Mouse (Mus musculus) myocyte (in vitro differentiated cells): ENCODE measurements around the gene Sla2. TPM values are rescaled to one million over a fixed set of nuclear protein-coding genes. Genes with fewer than 3 reads are reported as not detected.

Experiments used
- H3K27me3 ChIP-seq: one replicate; pipeline ENCODE4 v1.6.1; 2011; ENCODE audit not compliant: control insufficient read depth, insufficient read depth, insufficient read length
- H3K36me3 ChIP-seq: one replicate; pipeline ENCODE4 v1.6.1; 2011; ENCODE audit not compliant: control insufficient read depth, insufficient read depth
- H3K4me2 ChIP-seq: one replicate; pipeline ENCODE4 v1.6.1; 2011; ENCODE audit warnings: low read depth, control low read depth
- H3K4me3 ChIP-seq: one replicate; pipeline ENCODE4 v1.5.1; 2011; ENCODE audit warnings: mild to moderate bottlenecking, control low read depth, moderate library complexity
- H3K79me2 ChIP-seq: one replicate; pipeline ENCODE4 v1.6.1; 2011; ENCODE audit not compliant: control insufficient read depth, insufficient read depth
- H3ac ChIP-seq: one replicate; pipeline ENCODE4 v1.6.1; 2011; ENCODE audit not compliant: control insufficient read depth, insufficient read length
- CEBPB ChIP-seq: IDR thresholded peaks from 2 replicates; pipeline ENCODE4 v1.6.1; 2011; ENCODE audit warnings: mild to moderate bottlenecking, moderate library complexity; ENCODE audit not compliant: poor library complexity, insufficient read depth, severe bottlenecking
- E2F4 ChIP-seq: IDR thresholded peaks from one replicate; pipeline ENCODE4 v1.6.1; 2011; ENCODE audit warnings: mild to moderate bottlenecking, control low read depth, moderate library complexity; ENCODE audit not compliant: insufficient read depth
- MAX ChIP-seq: IDR thresholded peaks from one replicate; pipeline ENCODE4 v1.6.1; 2011; ENCODE audit warnings: low read depth, mild to moderate bottlenecking, control low read depth
- MYOD1 ChIP-seq, 3 experiments: IDR thresholded peaks; one replicate each; pipeline ENCODE4 v1.6.1; 2011; ENCODE audit warnings: control low read depth in 2 of 3, low read depth in 2 of 3, mild to moderate bottlenecking in 2 of 3, moderate library complexity in 1 of 3; ENCODE audit not compliant: insufficient read length in 2 of 3, control insufficient read depth in 1 of 3
- MYOG ChIP-seq, 3 experiments: IDR thresholded peaks; one replicate each; pipeline ENCODE4 v1.6.1; 2011; ENCODE audit warnings: control low read depth in 2 of 3, low read depth in 2 of 3, mild to moderate bottlenecking in 2 of 3; ENCODE audit not compliant: insufficient read length in 2 of 3, control insufficient read depth in 1 of 3, insufficient read depth in 1 of 3
- POLR2A ChIP-seq: IDR thresholded peaks from one replicate; pipeline ENCODE4 v1.6.1; 2011; ENCODE audit warnings: low read depth, mild to moderate bottlenecking, control low read depth, moderate library complexity; ENCODE audit not compliant: insufficient read length
- POLR2AphosphoS2 ChIP-seq: IDR thresholded peaks from one replicate; pipeline ENCODE4 v1.6.1; 2011; ENCODE audit warnings: low read depth, control low read depth; ENCODE audit not compliant: insufficient read length
- REST ChIP-seq: IDR thresholded peaks from one replicate; pipeline ENCODE4 v1.6.1; 2011; ENCODE audit warnings: mild to moderate bottlenecking, control low read depth, moderate library complexity; ENCODE audit not compliant: insufficient read depth, insufficient read length
- SRF ChIP-seq: IDR thresholded peaks from one replicate; pipeline ENCODE4 v1.6.1; 2011; ENCODE audit warnings: low read depth; ENCODE audit not compliant: control insufficient read depth, insufficient read length
- TCF12 ChIP-seq: IDR thresholded peaks from one replicate; pipeline ENCODE4 v1.6.1; 2011; ENCODE audit warnings: mild to moderate bottlenecking, control low read depth; ENCODE audit not compliant: poor library complexity, insufficient read depth, severe bottlenecking
- TCF3 ChIP-seq: IDR thresholded peaks from one replicate; pipeline ENCODE4 v1.6.1; 2011; ENCODE audit warnings: low read depth, control low read depth; ENCODE audit not compliant: insufficient read length
- USF1 ChIP-seq: IDR thresholded peaks from one replicate; pipeline ENCODE4 v1.6.1; 2011; ENCODE audit warnings: low read depth, mild to moderate bottlenecking, control low read depth, moderate library complexity
- polyA plus RNA-seq: library from polyadenylated mRNA; unstranded; fragments of >200 nt; fragmentation: generic; extraction: Trizol; gene quantifications from one replicate; pipeline ENCODE4 v1.2.1, GENCODE M21; 2012; ENCODE audit warnings: missing spikeins

Gene Sla2
- 0.18 TPM for polyA plus RNA-seq

- TF ChIP-seq USF1 (no peak), MAX (no peak), TCF12 (no peak), MYOG (IDR thresholded peaks at IDR 0.05; ENCODE audit: control insufficient read depth in 1 of 3, insufficient read depth in 1 of 3, insufficient read length in 2 of 3, low read depth in 2 of 3) (no peak), CEBPB (no peak), POLR2AphosphoS2 (no peak)
- Histone ChIP-seq H3K79me2 (no peaks in the 10 kb centered on the region), H3K4me2 (no peak within 1 kb of the TSS), H3K36me3 (no peaks in the 10 kb centered on the region), H3K4me3 (no peak within 1 kb of the TSS), H3K27me3 (no peaks in the 10 kb centered on the region), H3ac (no peak within 1 kb of the TSS)
These were observed at the start of gene Sla2 for GRCm38 (mm10) chr2:156887017-156887416. TSS of gene Sla2 (minus strand) at chr2:156887192.

GRCm38 (mm10) chr2:156935005-156935404, 48.0 kb upstream of the Sla2 start:
- TF ChIP-seq POLR2AphosphoS2 (no peak), TCF12 (no peak), POLR2A (no peak), TCF3 (no peak), CEBPB (no peak), REST (no peak), E2F4 (no peak), MAX (no peak), SRF (no peak), MYOG (IDR thresholded peaks at IDR 0.05; ENCODE audit: control insufficient read depth in 1 of 3, insufficient read depth in 1 of 3, insufficient read length in 2 of 3, low read depth in 2 of 3) (no peak), MYOD1 (IDR thresholded peaks at IDR 0.05; ENCODE audit: control insufficient read depth in 1 of 3, insufficient read length in 2 of 3, low read depth in 2 of 3) (no peak), USF1 (no peak)
- no peak overlapping the region for H3ac ChIP-seq
- H3K79me2 ChIP-seq, result no peaks in the 10 kb centered on the region
- peaks cover 15% of the 10 kb centered on the region for H3K36me3 ChIP-seq
- H3K4me2 ChIP-seq, result no peak overlapping the region
- H3K27me3 ChIP-seq, result no peaks in the 10 kb centered on the region
- no peak overlapping the region for H3K4me3 ChIP-seq

GRCm38 (mm10) chr2:156933426-156933825, 46.4 kb upstream of the Sla2 start:
- peaks cover 15% of the 10 kb centered on the region for H3K36me3 ChIP-seq
- H3K4me2 ChIP-seq, result no peak overlapping the region
- no peaks in the 10 kb centered on the region for H3K79me2 ChIP-seq
- no peak overlapping the region for H3K4me3 ChIP-seq
- H3K27me3 ChIP-seq, result no peaks in the 10 kb centered on the region
- H3ac ChIP-seq, result no peak overlapping the region
- TF ChIP-seq CEBPB (no peak), TCF12 (no peak), USF1 (no peak)

- peaks cover 15% of the 10 kb centered on the region for H3K36me3 ChIP-seq
- TF ChIP-seq SRF (no peak), CEBPB (no peak), MYOG (IDR thresholded peaks at IDR 0.05; ENCODE audit: control insufficient read depth in 1 of 3, insufficient read depth in 1 of 3, insufficient read length in 2 of 3, low read depth in 2 of 3) (no peak), REST (no peak), TCF3 (no peak), E2F4 (no peak), MYOD1 (IDR thresholded peaks at IDR 0.05; ENCODE audit: control insufficient read depth in 1 of 3, insufficient read length in 2 of 3, low read depth in 2 of 3) (no peak)
- H3K79me2 ChIP-seq, result no peaks in the 10 kb centered on the region
- no peaks in the 10 kb centered on the region for H3K27me3 ChIP-seq
- no peak overlapping the region for H3K4me3 ChIP-seq
- H3K4me2 ChIP-seq, result no peak overlapping the region
- H3ac ChIP-seq, result no peak overlapping the region
These were observed 44.4 kb upstream of the Sla2 start for GRCm38 (mm10) chr2:156931421-156931820.

- TF ChIP-seq POLR2A, result no peak
- no peak for TF ChIP-seq REST
- Histone ChIP-seq H3K4me2 (no peak overlapping the region), H3ac (no peak overlapping the region), H3K79me2 (no peaks in the 10 kb centered on the region), H3K27me3 (no peaks in the 10 kb centered on the region), H3K36me3 (peaks cover 15% of the 10 kb centered on the region), H3K4me3 (no peak overlapping the region)
These were observed 43.6 kb upstream of the Sla2 start for GRCm38 (mm10) chr2:156930549-156930948.

- H3ac ChIP-seq, result no peak overlapping the region
- H3K36me3 ChIP-seq, result peaks cover 8% of the 10 kb centered on the region
- H3K27me3 ChIP-seq, result no peaks in the 10 kb centered on the region
- H3K4me3 ChIP-seq, result no peak overlapping the region
- H3K79me2 ChIP-seq, result no peaks in the 10 kb centered on the region
- H3K4me2 ChIP-seq, result peak overlapping the region; percentile 12
- TF ChIP-seq SRF, result no peak
- TF ChIP-seq MYOG (IDR thresholded peaks at IDR 0.05; ENCODE audit: control insufficient read depth in 1 of 3, insufficient read depth in 1 of 3, insufficient read length in 2 of 3, low read depth in 2 of 3), result peak in 1 of 3 experiments; percentile 29
- no peak for TF ChIP-seq MAX
- no peak for TF ChIP-seq E2F4
- no peak for TF ChIP-seq POLR2A
- peak in 1 of 3 experiments; percentile 62 for TF ChIP-seq MYOD1 (IDR thresholded peaks at IDR 0.05; ENCODE audit: control insufficient read depth in 1 of 3, insufficient read length in 2 of 3, low read depth in 2 of 3)
- TF ChIP-seq REST, result no peak
- no peak for TF ChIP-seq TCF12
These were observed 42.6 kb upstream of the Sla2 start for GRCm38 (mm10) chr2:156929519-156930120.
